Mouse (Mus musculus): ENCODE measurements at regions not wholly inside any gene's neighbourhood (a gene's known extent, or its start where the extent isn't known, plus 50 kb on each side); places are given as distances from the start of the nearest gene placed in this dataset.

DNA sequence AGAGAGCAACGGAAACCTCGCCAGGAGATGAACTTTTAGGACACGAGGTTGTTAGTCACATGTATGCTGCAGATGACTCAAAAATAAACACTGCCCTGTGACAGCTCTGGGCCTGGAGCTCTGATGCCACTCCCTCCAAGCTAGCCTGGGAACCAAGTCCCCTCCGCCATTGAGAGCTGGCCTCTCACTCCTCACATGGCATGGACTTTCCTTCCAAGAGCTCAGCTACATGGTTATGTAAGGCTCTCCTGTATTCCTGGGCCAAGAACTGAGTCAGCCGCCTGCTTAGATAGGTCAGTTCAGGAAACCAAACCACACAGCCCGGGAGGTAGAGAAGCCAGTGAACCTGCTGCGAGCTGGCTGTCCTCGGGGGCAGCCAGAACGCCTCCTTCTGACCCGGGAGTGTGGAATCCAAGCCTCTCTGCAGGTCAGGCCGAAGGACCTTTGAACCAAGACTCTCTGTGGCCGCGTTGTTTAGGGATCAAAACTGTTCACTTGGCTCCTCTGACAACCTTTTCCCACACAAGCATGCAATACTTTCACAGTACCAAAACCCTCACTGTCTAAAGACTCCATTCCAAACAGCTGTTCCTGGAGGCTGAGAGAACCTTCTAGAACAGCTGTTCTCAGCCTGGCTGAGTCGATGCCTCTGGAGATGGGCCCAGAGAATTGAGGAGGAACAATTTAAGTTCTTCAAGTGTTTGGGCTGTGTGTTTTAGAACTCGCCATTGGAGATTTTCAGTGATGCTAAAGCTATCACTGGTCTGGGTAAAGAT is 422.8 kb upstream of the Jarid2 start:
- no peak overlapping the region for H3K27ac ChIP-seq (ENCODE audit: low read depth, low read length)
- no peaks in the 10 kb centered on the region for H3K4me1 ChIP-seq (ENCODE audit: control insufficient read depth, insufficient read depth, low read depth, low read length)
- H3K4me3 ChIP-seq (ENCODE audit: low read length), result no peak overlapping the region
- H3K27me3 ChIP-seq (replicated peaks; ENCODE audit: control insufficient read depth, insufficient read depth, low read length), result no peaks in the 10 kb centered on the region
- H3K9me3 ChIP-seq (ENCODE audit: control insufficient read depth, low read length), result no peaks in the 10 kb centered on the region
- WGBS, result 86% methylated on average over 15 of the region's 15 CpGs
- H3K9ac ChIP-seq (ENCODE audit: low read depth, low read length), result no peak overlapping the region
- ATAC-seq, result no peak
- H3K4me2 ChIP-seq (ENCODE audit: low read length), result no peak overlapping the region
- no peaks in the 10 kb centered on the region for H3K36me3 ChIP-seq (ENCODE audit: control insufficient read depth, insufficient read depth, low read length)

DNA sequence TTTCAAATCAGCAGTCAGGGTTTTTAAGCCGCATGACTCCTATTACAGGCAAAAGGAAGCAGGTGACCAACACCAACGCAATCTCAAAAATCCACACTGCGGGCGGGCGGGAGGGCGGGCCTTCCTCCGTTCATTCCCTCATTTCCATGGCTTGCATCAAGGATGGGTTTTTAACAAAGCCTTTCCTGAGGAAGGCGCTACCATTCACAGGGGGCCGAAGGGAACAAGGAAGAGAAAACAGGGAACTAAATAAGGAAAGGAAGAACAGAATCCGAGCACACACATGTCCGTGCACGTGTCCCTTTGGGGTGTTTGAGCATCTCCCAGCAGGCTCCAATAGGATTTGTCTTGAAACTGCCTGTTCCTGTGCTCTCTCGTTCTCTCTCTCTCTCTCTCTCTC is 421.0 kb upstream of the Jarid2 start:
- WGBS, result 46% methylated on average over 13 of the region's 13 CpGs
- Histone ChIP-seq H3K4me3 (ENCODE audit: low read length) (no peak overlapping the region), H3K9ac (ENCODE audit: low read depth, low read length) (no peak overlapping the region), H3K4me2 (ENCODE audit: low read length) (no peak overlapping the region), H3K27me3 (replicated peaks; ENCODE audit: control insufficient read depth, insufficient read depth, low read length) (no peaks in the 10 kb centered on the region), H3K4me1 (ENCODE audit: control insufficient read depth, insufficient read depth, low read depth, low read length) (no peaks in the 10 kb centered on the region), H3K36me3 (ENCODE audit: control insufficient read depth, insufficient read depth, low read length) (no peaks in the 10 kb centered on the region), H3K9me3 (ENCODE audit: control insufficient read depth, low read length) (no peaks in the 10 kb centered on the region), H3K27ac (ENCODE audit: low read depth, low read length) (no peak overlapping the region)
- no peak for ATAC-seq

DNA sequence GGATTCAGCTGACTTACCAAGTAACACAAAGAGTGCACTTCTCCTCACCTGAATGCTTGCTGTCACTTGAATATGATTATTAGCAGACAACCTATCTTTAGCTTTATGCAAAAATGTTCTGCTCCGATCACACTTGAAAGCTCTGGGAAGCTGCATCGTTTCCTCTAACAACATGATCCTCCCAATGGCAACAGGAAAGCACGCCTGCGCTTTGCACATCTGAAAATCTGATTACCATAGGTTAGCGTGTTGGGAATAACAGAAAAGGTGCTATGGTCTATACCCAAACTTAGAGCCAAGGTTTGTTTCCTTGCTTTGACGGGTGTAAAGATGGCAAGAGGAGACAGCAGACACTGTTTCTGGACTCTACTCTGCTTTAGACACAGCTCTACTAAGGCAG is 417.0 kb upstream of the Jarid2 start:
- Histone ChIP-seq H3K27ac (ENCODE audit: low read depth, low read length) (no peak overlapping the region), H3K4me3 (ENCODE audit: low read length) (no peak overlapping the region), H3K4me1 (ENCODE audit: control insufficient read depth, insufficient read depth, low read depth, low read length) (no peaks in the 10 kb centered on the region), H3K9me3 (ENCODE audit: control insufficient read depth, low read length) (no peaks in the 10 kb centered on the region), H3K9ac (ENCODE audit: low read depth, low read length) (no peak overlapping the region), H3K36me3 (ENCODE audit: control insufficient read depth, insufficient read depth, low read length) (no peaks in the 10 kb centered on the region), H3K27me3 (replicated peaks; ENCODE audit: control insufficient read depth, insufficient read depth, low read length) (no peaks in the 10 kb centered on the region), H3K4me2 (ENCODE audit: low read length) (no peak overlapping the region)
- WGBS, result 91% methylated on average over 6 of the region's 6 CpGs
- ATAC-seq, result no peak

DNA sequence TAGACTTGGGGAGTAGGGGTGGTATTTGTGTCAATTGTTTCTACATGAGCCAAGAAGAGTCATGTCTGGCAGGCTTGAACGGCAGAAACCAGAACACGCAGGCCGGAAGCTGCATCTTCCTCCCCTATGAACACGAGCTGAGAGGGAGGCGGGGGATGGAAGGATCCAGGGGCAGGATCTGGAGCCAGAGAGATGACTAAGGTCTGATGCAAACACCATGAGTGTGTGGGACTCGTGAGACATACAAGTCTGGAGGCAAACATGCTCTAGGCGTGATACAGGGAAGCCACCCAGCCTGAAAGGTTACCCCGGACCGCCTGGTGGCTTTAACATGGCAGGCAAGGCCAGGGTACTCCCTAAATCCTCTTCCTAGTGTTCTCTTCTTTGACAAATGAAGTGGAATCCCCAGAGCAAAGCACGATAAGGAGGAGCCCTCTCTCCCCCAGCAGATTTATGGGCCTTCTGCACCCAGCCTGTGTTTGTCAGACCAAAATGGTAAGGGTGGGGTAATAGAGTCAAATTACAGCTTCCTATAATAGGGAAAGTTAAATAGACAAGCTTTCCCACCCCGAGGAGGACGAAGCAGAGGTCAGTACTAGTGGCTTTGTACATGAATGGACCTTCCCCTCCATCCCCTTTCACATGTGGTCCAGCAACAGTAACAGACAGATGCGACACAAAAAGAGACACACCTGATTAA is 412.4 kb upstream of the Jarid2 start:
- H3K27ac ChIP-seq (ENCODE audit: low read depth, low read length), result no peak overlapping the region
- no peak for ATAC-seq
- H3K4me3 ChIP-seq (ENCODE audit: low read length), result no peak overlapping the region
- WGBS, result 61% methylated on average over 13 of the region's 13 CpGs
- no peaks in the 10 kb centered on the region for H3K36me3 ChIP-seq (ENCODE audit: control insufficient read depth, insufficient read depth, low read length)
- H3K27me3 ChIP-seq (replicated peaks; ENCODE audit: control insufficient read depth, insufficient read depth, low read length), result no peaks in the 10 kb centered on the region
- H3K4me2 ChIP-seq (ENCODE audit: low read length), result no peak overlapping the region
- no peaks in the 10 kb centered on the region for H3K9me3 ChIP-seq (ENCODE audit: control insufficient read depth, low read length)
- no peaks in the 10 kb centered on the region for H3K4me1 ChIP-seq (ENCODE audit: control insufficient read depth, insufficient read depth, low read depth, low read length)
- H3K9ac ChIP-seq (ENCODE audit: low read depth, low read length), result no peak overlapping the region

DNA sequence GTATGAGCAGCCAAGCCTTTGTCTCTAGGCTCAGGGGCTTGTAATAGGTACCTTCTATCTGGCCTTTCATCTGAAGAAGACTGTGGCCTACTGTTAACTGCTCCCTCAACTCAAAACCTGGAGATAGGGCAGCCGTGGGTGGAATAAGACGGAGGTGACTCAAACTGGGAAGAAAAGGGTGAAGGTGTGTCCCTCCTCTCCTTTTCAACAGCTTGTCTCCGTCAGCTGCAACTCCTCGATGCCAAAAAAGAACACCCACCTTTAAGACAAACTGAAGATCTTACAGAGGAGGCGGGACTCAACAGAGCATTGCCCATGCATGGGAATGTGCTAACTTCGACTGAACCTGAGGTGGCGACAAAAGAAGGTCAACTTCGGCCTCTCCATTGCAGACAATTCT is 411.7 kb upstream of the Jarid2 start:
- Histone ChIP-seq H3K27me3 (replicated peaks; ENCODE audit: control insufficient read depth, insufficient read depth, low read length) (no peaks in the 10 kb centered on the region), H3K9ac (ENCODE audit: low read depth, low read length) (no peak overlapping the region), H3K4me2 (ENCODE audit: low read length) (no peak overlapping the region), H3K27ac (ENCODE audit: low read depth, low read length) (no peak overlapping the region), H3K36me3 (ENCODE audit: control insufficient read depth, insufficient read depth, low read length) (no peaks in the 10 kb centered on the region), H3K4me1 (ENCODE audit: control insufficient read depth, insufficient read depth, low read depth, low read length) (no peaks in the 10 kb centered on the region), H3K4me3 (ENCODE audit: low read length) (no peak overlapping the region), H3K9me3 (ENCODE audit: control insufficient read depth, low read length) (no peaks in the 10 kb centered on the region)
- ATAC-seq, result no peak
- 63% methylated on average over 8 of the region's 8 CpGs for WGBS

DNA sequence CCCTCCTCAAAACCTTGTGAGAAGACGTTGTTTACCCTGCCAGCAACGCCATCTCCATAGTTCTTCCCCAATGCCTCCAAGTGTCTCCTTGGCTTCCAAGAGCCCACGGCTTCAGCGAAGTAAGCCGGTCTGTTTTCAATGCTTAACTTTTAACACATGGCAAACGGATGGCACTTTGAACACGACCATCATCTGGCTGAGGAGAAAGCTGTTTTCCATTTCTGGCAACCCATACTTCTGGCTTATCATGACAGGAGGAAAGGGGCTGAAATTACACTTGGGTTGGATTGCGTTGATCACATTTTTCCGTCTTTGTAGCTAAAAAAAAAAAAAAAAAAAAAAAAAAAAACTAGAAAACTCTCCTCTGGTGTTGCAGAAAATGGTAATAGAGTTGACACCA is 410.2 kb upstream of the Jarid2 start:
- no peaks in the 10 kb centered on the region for H3K4me1 ChIP-seq (ENCODE audit: control insufficient read depth, insufficient read depth, low read depth, low read length)
- H3K9ac ChIP-seq (ENCODE audit: low read depth, low read length), result no peak overlapping the region
- H3K27ac ChIP-seq (ENCODE audit: low read depth, low read length), result no peak overlapping the region
- H3K27me3 ChIP-seq (replicated peaks; ENCODE audit: control insufficient read depth, insufficient read depth, low read length), result no peaks in the 10 kb centered on the region
- H3K9me3 ChIP-seq (ENCODE audit: control insufficient read depth, low read length), result no peaks in the 10 kb centered on the region
- H3K4me2 ChIP-seq (ENCODE audit: low read length), result no peak overlapping the region
- ATAC-seq, result no peak
- no peaks in the 10 kb centered on the region for H3K36me3 ChIP-seq (ENCODE audit: control insufficient read depth, insufficient read depth, low read length)
- 88% methylated on average over 9 of the region's 9 CpGs for WGBS
- no peak overlapping the region for H3K4me3 ChIP-seq (ENCODE audit: low read length)

DNA sequence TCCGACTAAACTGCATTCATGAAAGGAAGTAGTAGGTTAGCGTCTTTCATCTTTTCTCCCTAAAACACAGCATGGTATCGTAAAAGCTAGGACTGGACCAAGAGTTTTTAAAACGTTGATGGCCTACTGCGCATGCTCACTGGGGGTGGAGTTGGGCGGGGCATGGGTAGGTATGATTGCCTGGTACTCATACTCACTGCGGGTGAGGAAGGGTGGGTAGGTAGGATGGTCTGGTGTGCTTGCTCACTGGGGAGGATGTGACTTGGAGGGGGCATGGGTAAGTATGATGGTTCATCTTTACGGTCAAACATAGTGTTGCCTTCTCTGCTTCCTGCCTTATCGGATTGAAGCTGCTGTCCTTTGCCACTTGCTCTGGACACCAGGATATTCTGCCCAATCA is 409.8 kb upstream of the Jarid2 start:
- Histone ChIP-seq H3K9ac (ENCODE audit: low read depth, low read length) (no peak overlapping the region), H3K4me1 (ENCODE audit: control insufficient read depth, insufficient read depth, low read depth, low read length) (no peaks in the 10 kb centered on the region), H3K36me3 (ENCODE audit: control insufficient read depth, insufficient read depth, low read length) (no peaks in the 10 kb centered on the region), H3K4me3 (ENCODE audit: low read length) (no peak overlapping the region), H3K27ac (ENCODE audit: low read depth, low read length) (no peak overlapping the region), H3K4me2 (ENCODE audit: low read length) (no peak overlapping the region), H3K9me3 (ENCODE audit: control insufficient read depth, low read length) (no peaks in the 10 kb centered on the region), H3K27me3 (replicated peaks; ENCODE audit: control insufficient read depth, insufficient read depth, low read length) (no peaks in the 10 kb centered on the region)
- 93% methylated on average over 9 of the region's 9 CpGs for WGBS
- ATAC-seq, result no peak

DNA sequence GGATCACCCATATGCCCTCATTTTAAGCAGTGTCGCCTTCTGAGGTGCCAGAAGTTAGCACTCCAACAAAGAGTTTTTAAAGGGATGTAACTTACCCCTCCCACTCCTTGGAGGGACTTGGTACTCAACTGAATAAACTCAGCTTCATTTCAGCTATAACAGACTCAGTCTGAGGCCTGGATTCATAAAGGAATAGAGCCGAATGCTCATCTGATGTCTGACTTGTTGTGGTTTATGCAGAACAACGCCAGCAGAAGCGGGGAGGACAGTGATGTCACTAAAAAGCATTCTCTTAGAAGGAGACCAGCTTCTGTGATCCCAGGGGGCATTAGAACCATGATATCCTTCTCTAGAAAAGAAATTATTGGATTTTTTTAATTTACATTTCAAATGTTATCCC is 409.0 kb upstream of the Jarid2 start:
- H3K27ac ChIP-seq (ENCODE audit: low read depth, low read length), result no peak overlapping the region
- no peak overlapping the region for H3K4me2 ChIP-seq (ENCODE audit: low read length)
- no peaks in the 10 kb centered on the region for H3K27me3 ChIP-seq (replicated peaks; ENCODE audit: control insufficient read depth, insufficient read depth, low read length)
- H3K9me3 ChIP-seq (ENCODE audit: control insufficient read depth, low read length), result no peaks in the 10 kb centered on the region
- no peaks in the 10 kb centered on the region for H3K4me1 ChIP-seq (ENCODE audit: control insufficient read depth, insufficient read depth, low read depth, low read length)
- H3K9ac ChIP-seq (ENCODE audit: low read depth, low read length), result no peak overlapping the region
- 95% methylated on average over 4 of the region's 4 CpGs for WGBS
- no peak for ATAC-seq
- no peak overlapping the region for H3K4me3 ChIP-seq (ENCODE audit: low read length)
- H3K36me3 ChIP-seq (ENCODE audit: control insufficient read depth, insufficient read depth, low read length), result no peaks in the 10 kb centered on the region

DNA sequence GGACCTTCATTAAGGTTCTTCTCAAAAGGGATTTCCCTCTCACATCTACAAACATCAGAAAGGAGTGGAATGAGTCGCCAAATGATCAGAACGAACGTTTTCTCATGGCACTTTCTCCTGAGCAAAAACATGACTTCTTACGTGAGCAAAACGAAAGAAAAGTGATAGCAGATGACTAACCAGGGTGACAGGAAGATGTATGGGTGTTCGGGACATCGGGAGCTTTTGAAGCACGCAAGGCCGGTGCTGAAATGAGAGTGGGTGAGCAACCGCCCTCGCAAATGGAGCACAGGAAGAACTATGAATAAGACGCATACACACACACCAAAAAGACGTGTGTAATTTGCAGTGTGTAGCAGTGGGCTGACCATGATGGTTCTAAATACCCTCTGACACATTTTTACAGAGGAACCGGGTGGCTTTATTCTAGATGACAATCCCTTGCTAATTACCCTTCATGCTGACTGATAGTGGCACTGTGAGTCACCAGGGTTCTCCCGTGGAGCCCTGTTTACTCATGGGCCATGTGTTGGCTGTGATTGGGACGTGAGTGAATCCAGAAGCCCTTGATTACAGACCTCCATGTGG is 408.2 kb upstream of the Jarid2 start:
- Histone ChIP-seq H3K9me3 (ENCODE audit: control insufficient read depth, low read length) (no peaks in the 10 kb centered on the region), H3K36me3 (ENCODE audit: control insufficient read depth, insufficient read depth, low read length) (no peaks in the 10 kb centered on the region), H3K4me1 (ENCODE audit: control insufficient read depth, insufficient read depth, low read depth, low read length) (no peaks in the 10 kb centered on the region), H3K27me3 (replicated peaks; ENCODE audit: control insufficient read depth, insufficient read depth, low read length) (no peaks in the 10 kb centered on the region), H3K9ac (ENCODE audit: low read depth, low read length) (no peak overlapping the region), H3K4me2 (ENCODE audit: low read length) (no peak overlapping the region), H3K4me3 (ENCODE audit: low read length) (no peak overlapping the region), H3K27ac (ENCODE audit: low read depth, low read length) (no peak overlapping the region)
- no peak for ATAC-seq
- WGBS, result 81% methylated on average over 16 of the region's 16 CpGs
